Mouse (Mus musculus): ENCODE results near the gene Acoxl. TPM values are rescaled to one million over a fixed set of nuclear protein-coding genes. Genes with fewer than 3 reads are reported as not detected.

The Acoxl gene
- polyA plus RNA-seq, 1 experiment = not detected

DNA sequence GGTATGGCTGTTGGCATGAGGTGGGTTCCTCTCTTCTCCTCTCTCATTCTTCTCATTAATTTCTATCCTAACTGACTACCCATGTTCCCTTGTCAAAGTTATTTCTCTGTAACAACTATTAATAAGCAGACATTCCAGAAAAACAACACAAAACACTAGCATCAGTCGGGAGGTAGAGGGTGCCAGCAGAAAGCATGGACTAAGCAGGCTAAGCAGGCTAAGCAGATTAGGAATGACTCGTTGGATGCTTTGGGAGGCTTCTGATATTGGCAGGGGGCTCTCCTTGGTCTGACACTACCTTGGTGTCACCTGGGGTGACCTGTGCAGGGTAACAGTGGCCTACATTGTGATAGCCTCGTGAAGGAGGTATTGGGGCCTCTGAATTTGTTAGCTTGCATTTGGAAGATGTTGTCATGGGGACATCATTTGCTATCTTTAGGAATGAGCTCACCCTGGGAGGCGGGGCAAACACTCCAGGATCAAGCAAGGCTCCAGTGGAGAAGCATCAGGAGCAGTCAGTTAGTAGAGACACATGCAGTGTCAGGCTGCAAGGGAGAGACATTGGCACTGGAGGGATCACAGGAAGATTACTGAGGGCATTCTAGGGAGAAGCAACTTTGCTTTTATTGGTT lies 123.2 kb downstream of the Acoxl start:
- WGBS = 45% methylated on average over 4 of the region's 4 CpGs
- Histone ChIP-seq H3K27me3 (ENCODE audit: control insufficient read depth, insufficient read depth, low read length) (no peaks in the 10 kb centered on the region), H3K4me3 (replicated peaks; ENCODE audit: insufficient read depth, low read depth, low read length) (no peak overlapping the region), H3K4me1 (ENCODE audit: control insufficient read depth, insufficient read depth, low read length) (peaks cover 7% of the 10 kb centered on the region), H3K27ac (ENCODE audit: insufficient read depth, low read length) (no peak overlapping the region)
- peak; percentile 8 to 9 for DNase-seq
- TF ChIP-seq POLR2A (IDR thresholded peaks at IDR 0.05; ENCODE audit: borderline replicate concordance, insufficient read depth, low read length) = no peak
- no peak for TF ChIP-seq CTCF (IDR thresholded peaks at IDR 0.05; ENCODE audit: borderline replicate concordance, insufficient read depth, low read depth, low read length)

DNA sequence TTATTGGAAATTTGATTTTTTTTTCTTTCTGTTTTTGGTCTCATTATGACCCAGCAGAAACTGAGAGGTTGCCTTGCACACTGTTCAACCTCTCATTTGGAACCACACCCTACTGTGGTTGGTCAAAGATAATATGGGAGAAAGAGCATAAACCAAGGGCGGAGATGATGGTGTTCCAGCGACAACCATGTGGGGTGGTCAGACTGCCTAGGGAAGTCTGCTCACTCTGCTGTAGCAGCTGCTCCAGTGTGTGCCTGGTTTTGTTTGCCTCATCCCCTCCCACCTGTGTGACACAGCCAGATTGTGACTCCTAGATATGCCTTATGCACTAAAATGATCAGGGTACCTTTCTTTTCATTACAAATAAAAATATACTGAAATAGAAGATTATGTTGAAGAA lies 130.3 kb downstream of the Acoxl start:
- no peak overlapping the region for H3K27ac ChIP-seq (ENCODE audit: insufficient read depth, low read length)
- H3K4me1 ChIP-seq (ENCODE audit: control insufficient read depth, insufficient read depth, low read length) = no peaks in the 10 kb centered on the region
- H3K27me3 ChIP-seq (ENCODE audit: control insufficient read depth, insufficient read depth, low read length) = no peaks in the 10 kb centered on the region
- no peak for TF ChIP-seq CTCF (IDR thresholded peaks at IDR 0.05; ENCODE audit: borderline replicate concordance, insufficient read depth, low read depth, low read length)
- TF ChIP-seq POLR2A (IDR thresholded peaks at IDR 0.05; ENCODE audit: borderline replicate concordance, insufficient read depth, low read length) = no peak
- no peak overlapping the region for H3K4me3 ChIP-seq (replicated peaks; ENCODE audit: insufficient read depth, low read depth, low read length)
- DNase-seq = no peak
- 93% methylated on average over 2 of the region's 2 CpGs for WGBS

DNA sequence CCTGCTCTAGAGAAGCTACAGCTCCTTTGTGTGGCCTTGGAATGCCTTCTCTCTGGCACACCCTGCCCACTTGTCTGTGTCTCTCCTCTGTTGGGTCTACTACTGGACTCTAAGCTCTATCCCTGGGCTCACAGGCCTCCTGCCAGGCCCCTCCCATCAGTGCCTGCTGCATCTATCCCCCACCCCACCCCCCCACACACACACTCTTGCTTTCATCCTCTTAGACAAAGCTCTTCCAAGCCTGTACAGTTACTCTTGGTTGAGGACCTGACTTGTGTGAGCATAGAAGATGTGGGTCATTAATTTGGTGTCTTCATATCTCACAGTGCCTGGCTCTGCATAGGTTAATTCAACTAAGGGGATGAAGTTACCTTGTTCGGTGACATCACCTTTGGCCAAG lies 137.6 kb downstream of the Acoxl start:
- TF ChIP-seq CTCF (IDR thresholded peaks at IDR 0.05; ENCODE audit: borderline replicate concordance, insufficient read depth, low read depth, low read length) (no peak), POLR2A (IDR thresholded peaks at IDR 0.05; ENCODE audit: borderline replicate concordance, insufficient read depth, low read length) (no peak)
- no peaks in the 10 kb centered on the region for H3K27me3 ChIP-seq (ENCODE audit: control insufficient read depth, insufficient read depth, low read length)
- no peak for DNase-seq
- H3K27ac ChIP-seq (ENCODE audit: insufficient read depth, low read length) = no peak overlapping the region
- H3K4me3 ChIP-seq (replicated peaks; ENCODE audit: insufficient read depth, low read depth, low read length) = no peak overlapping the region
- no peaks in the 10 kb centered on the region for H3K4me1 ChIP-seq (ENCODE audit: control insufficient read depth, insufficient read depth, low read length)
- 98% methylated on average over 1 of the region's 1 CpGs for WGBS

DNA sequence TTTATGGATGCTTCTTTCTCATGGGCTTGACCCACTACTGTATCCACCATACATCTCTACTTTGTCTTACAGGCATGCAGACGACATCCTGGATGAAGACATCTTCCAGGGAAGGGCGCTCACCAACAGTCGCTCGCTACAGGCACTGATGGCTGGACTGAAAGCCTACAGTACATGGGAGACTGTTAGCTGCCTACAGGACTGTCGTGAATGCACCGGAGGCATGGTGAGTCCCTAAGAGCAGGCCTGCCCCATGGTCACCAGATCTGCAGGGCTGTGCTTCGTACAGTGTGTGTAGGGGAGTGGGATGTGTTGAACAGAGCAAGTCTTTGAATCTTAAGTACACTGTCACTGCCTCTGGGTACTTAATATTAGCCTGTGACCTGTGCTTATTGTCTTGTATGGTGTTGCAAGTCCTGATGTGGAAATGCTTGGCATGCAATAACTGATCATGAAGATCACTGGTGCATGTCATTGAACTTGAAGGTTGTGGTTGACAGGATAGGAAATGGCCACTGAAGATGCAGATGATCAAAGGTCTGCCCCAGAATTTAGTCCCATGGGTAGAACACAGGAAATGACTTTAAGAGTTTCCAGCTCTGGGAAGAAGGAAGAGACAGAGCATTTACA lies 140.0 kb downstream of the Acoxl start:
- 86% methylated on average over 7 of the region's 7 CpGs for WGBS
- no peaks in the 10 kb centered on the region for H3K27me3 ChIP-seq (ENCODE audit: control insufficient read depth, insufficient read depth, low read length)
- TF ChIP-seq POLR2A (IDR thresholded peaks at IDR 0.05; ENCODE audit: borderline replicate concordance, insufficient read depth, low read length) = no peak
- no peak for TF ChIP-seq CTCF (IDR thresholded peaks at IDR 0.05; ENCODE audit: borderline replicate concordance, insufficient read depth, low read depth, low read length)
- DNase-seq = no peak
- H3K27ac ChIP-seq (ENCODE audit: insufficient read depth, low read length) = no peak overlapping the region
- H3K4me3 ChIP-seq (replicated peaks; ENCODE audit: insufficient read depth, low read depth, low read length) = no peak overlapping the region
- H3K4me1 ChIP-seq (ENCODE audit: control insufficient read depth, insufficient read depth, low read length) = no peaks in the 10 kb centered on the region

DNA sequence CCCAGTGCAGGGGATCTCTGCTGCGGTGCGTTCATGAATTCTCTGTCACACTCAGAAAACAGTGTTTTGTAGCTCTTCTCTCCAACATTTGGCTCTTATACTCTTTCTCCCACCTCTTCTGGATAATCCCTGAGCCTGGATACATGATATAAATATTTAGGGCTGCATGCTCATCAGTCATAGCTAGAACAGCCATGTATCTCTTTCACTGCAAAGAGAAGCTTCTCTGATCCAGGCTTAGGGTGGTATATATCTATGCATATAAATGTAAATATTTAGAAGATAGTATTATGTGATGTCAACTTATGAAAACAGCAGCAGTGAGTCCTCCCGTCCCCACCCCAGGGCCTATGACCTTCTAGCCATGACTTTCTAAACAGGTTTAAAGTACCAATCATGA lies 143.9 kb downstream of the Acoxl start:
- no peak for TF ChIP-seq POLR2A (IDR thresholded peaks at IDR 0.05; ENCODE audit: borderline replicate concordance, insufficient read depth, low read length)
- TF ChIP-seq CTCF (IDR thresholded peaks at IDR 0.05; ENCODE audit: borderline replicate concordance, insufficient read depth, low read depth, low read length) = no peak
- 94% methylated on average over 3 of the region's 3 CpGs for WGBS
- Histone ChIP-seq H3K27ac (ENCODE audit: insufficient read depth, low read length) (no peak overlapping the region), H3K4me1 (ENCODE audit: control insufficient read depth, insufficient read depth, low read length) (no peaks in the 10 kb centered on the region), H3K4me3 (replicated peaks; ENCODE audit: insufficient read depth, low read depth, low read length) (no peak overlapping the region), H3K27me3 (ENCODE audit: control insufficient read depth, insufficient read depth, low read length) (no peaks in the 10 kb centered on the region)
- no peak for DNase-seq

DNA sequence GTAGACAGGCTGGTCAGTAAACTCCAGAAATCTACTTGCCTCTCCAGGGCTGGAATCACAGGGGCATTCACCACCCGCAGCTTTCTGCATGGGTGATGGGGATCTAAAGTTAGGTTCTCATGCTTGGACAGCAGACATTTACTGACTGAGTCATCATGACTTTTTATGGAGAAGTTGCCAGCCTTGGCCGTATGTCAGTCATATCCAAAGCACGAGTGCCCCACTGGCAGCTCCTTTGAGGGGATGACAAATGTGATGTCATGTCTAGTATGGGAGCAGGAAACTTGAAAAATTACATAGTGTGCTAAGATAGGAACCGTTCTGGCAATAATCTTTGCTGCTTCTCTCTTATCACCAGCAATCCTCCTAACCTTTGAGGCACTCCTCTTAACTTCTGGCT lies 144.6 kb downstream of the Acoxl start:
- no peaks in the 10 kb centered on the region for H3K4me1 ChIP-seq (ENCODE audit: control insufficient read depth, insufficient read depth, low read length)
- WGBS = 78% methylated on average over 4 of the region's 4 CpGs
- no peak overlapping the region for H3K27ac ChIP-seq (ENCODE audit: insufficient read depth, low read length)
- no peak for TF ChIP-seq CTCF (IDR thresholded peaks at IDR 0.05; ENCODE audit: borderline replicate concordance, insufficient read depth, low read depth, low read length)
- no peak for TF ChIP-seq POLR2A (IDR thresholded peaks at IDR 0.05; ENCODE audit: borderline replicate concordance, insufficient read depth, low read length)
- no peak for DNase-seq
- H3K4me3 ChIP-seq (replicated peaks; ENCODE audit: insufficient read depth, low read depth, low read length) = no peak overlapping the region
- no peaks in the 10 kb centered on the region for H3K27me3 ChIP-seq (ENCODE audit: control insufficient read depth, insufficient read depth, low read length)

DNA sequence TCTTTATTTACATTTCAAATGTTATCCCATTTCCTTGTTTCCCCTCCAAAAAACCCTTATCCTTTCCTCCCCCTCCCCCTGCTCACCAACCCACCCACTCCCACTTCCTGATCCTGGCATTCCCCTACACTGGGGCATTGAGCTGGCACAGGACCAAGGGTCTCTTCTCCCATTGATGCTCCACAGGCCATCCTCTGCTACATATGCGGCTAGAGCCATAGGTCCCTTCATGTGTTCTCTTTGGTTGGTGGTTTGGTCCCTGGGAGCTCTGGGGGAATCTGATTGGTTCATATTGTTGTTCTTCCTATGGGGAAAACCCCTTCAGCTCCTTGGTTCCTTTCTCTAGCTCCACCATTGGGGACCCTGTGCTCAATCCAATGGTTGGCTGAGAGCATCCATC lies 145.3 kb downstream of the Acoxl start:
- no peaks in the 10 kb centered on the region for H3K4me1 ChIP-seq (ENCODE audit: control insufficient read depth, insufficient read depth, low read length)
- 87% methylated on average over 1 of the region's 1 CpGs for WGBS
- H3K27me3 ChIP-seq (ENCODE audit: control insufficient read depth, insufficient read depth, low read length) = no peaks in the 10 kb centered on the region
- DNase-seq = no peak
- no peak overlapping the region for H3K4me3 ChIP-seq (replicated peaks; ENCODE audit: insufficient read depth, low read depth, low read length)
- H3K27ac ChIP-seq (ENCODE audit: insufficient read depth, low read length) = no peak overlapping the region
- TF ChIP-seq CTCF (IDR thresholded peaks at IDR 0.05; ENCODE audit: borderline replicate concordance, insufficient read depth, low read depth, low read length) = no peak
- TF ChIP-seq POLR2A (IDR thresholded peaks at IDR 0.05; ENCODE audit: borderline replicate concordance, insufficient read depth, low read length) = no peak

DNA sequence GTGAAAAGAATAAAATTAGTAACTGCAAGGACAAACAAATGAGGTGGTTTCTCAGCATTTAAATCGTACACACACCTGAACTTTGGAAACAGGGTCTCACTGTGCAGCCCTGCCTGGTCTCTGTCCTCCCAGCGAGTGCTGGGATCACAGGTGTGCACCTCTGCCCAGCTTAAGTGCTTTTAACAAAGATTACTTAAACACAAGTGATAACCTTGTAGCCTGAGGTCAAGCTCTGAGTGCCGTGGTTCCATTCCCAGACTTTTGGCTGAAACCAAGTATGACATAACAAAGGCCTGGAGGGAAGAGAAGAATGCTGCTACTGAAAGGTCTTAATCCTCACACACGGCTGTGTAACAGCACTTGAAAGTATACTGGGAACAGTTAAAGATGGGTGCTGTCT lies 149.0 kb downstream of the Acoxl start:
- TF ChIP-seq POLR2A (IDR thresholded peaks at IDR 0.05; ENCODE audit: borderline replicate concordance, insufficient read depth, low read length) (no peak), CTCF (IDR thresholded peaks at IDR 0.05; ENCODE audit: borderline replicate concordance, insufficient read depth, low read depth, low read length) (no peak)
- Histone ChIP-seq H3K4me3 (replicated peaks; ENCODE audit: insufficient read depth, low read depth, low read length) (no peak overlapping the region), H3K27ac (ENCODE audit: insufficient read depth, low read length) (no peak overlapping the region), H3K4me1 (ENCODE audit: control insufficient read depth, insufficient read depth, low read length) (no peaks in the 10 kb centered on the region), H3K27me3 (ENCODE audit: control insufficient read depth, insufficient read depth, low read length) (no peaks in the 10 kb centered on the region)
- 72% methylated on average over 4 of the region's 4 CpGs for WGBS
- no peak for DNase-seq
